Comparison of ENCODE assay signal across 20 mouse cellular contexts in the genomic region with DNA sequence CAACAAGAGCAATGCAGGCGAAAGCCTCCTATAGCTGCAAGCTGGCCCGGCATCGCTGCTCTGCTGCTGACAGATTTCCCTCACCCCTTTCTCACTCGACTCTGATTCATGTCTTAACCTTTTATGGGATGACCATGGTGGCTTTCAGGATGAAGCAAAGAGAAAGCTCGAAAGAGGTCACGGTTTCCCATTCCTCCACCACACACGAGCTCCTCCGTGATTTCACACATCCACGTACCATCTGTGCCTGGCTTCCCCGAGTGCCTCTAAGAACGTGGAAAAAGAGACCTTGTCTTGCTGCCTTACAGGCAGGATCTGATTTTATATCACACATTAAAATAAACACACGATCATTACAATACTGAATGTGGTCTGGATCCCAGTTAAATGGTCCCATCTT.
DNase-seq lines count a peak whose midpoint lies in the region; TF ChIP-seq lines count a peak whose summit lies in the region.
"Had no signal": no experiment of that assay in that cellular context is flagged by ENCODE, and none has a peak within 500 bp of the region (broad histone marks: within the 10 kb centered on the region; RNA-seq: fewer than 3 reads in every experiment).

No protein-coding gene starts in this region.

- H3K4me3 ChIP-seq in left cerebral cortex, adult 2 months: no peak overlapping the region
- H3K4me3 ChIP-seq in cortical plate, adult 2 months (ENCODE audit: insufficient read depth, low read length): no peak overlapping the region
- H3K4me3 ChIP-seq: heart, embryonic 10.5 days; kidney, embryonic 15.5 days; limb, embryonic 13.5 days; liver, embryonic 15.5 days had no signal

- peaks cover 21% of the 10 kb centered on the region for H3K4me1 ChIP-seq in cortical plate, adult 2 months (ENCODE audit: control insufficient read depth, insufficient read depth, low read length)
- H3K4me1 ChIP-seq: heart, embryonic 10.5 days; liver, embryonic 15.5 days had no signal

- intact Hi-C loops in left cerebral cortex, adult 2 months (cut with DNase I): loop anchor here (1.0 to 2.0 kb wide), 3 partner anchors 23 to 58 kb away; no protein-coding TSS in a partner anchor
- intact Hi-C loops in left cerebral cortex, postnatal 36 days (cut with DNase I): no loop called here

- no peak for TF ChIP-seq CTCF in left cerebral cortex, adult 2 months (IDR thresholded peaks at IDR 0.05)
- TF ChIP-seq CTCF in cortical plate, adult 2 months (IDR thresholded peaks at IDR 0.05; ENCODE audit: extremely low read depth, insufficient read depth, low read length): no peak

- peak; percentile 38 to 56 for DNase-seq in cerebellum, postnatal 14 days
- no peak for DNase-seq in cerebellum, adult 11 months
- DNase-seq in left cerebral cortex, adult 2 months (ENCODE audit: extremely low spot score in 1 of 2, low spot score in 2 of 2): peak; percentile 54 to 70
- DNase-seq in left cerebral cortex, adult 11 months (ENCODE audit: low spot score): no peak
- peak; percentile 75 to 82 for DNase-seq in left cerebral cortex, postnatal 36 days (ENCODE audit: low spot score in 2 of 2)
- DNase-seq in kidney, postnatal 10 days: no peak
- DNase-seq in layer of hippocampus, adult 9-10 months (ENCODE audit: low spot score): no peak
- DNase-seq: adrenal gland, postnatal 14 days; embryo, embryonic 11 days; forebrain, postnatal 0 days; gastrocnemius, postnatal 36 days; heart, postnatal 4 days; lung, postnatal 14 days; spleen, adult 18-20 months; thymus, postnatal 36 days had no signal

- TF ChIP-seq POLR2A in cortical plate, adult 2 months (IDR thresholded peaks at IDR 0.05; ENCODE audit: extremely low read depth, insufficient read depth, low read length): no peak

- peak overlapping the region; percentile 89 for H3K27ac ChIP-seq in left cerebral cortex, adult 2 months
- H3K27ac ChIP-seq in cortical plate, adult 2 months (ENCODE audit: insufficient read depth, low read length): peak overlapping the region; percentile 70
- H3K27ac ChIP-seq: heart, embryonic 10.5 days; kidney, embryonic 15.5 days; limb, embryonic 13.5 days; liver, embryonic 15.5 days had no signal

Comparison
In these comparisons a context has a peak if more than half of its experiments do, and no peak if none do; other contexts are left out.
1. DNase-seq: peak in cerebellum, postnatal 14 days (2 of 2), left cerebral cortex, adult 2 months (2 of 2) and left cerebral cortex, postnatal 36 days (2 of 2); none in cerebellum, adult 11 months (single experiment), left cerebral cortex, adult 11 months (single experiment), kidney, postnatal 10 days (single experiment) and layer of hippocampus, adult 9-10 months (single experiment).